Mouse (Mus musculus) layer of hippocampus, adult 9-11 months (tissue): ENCODE measurements around the gene Med13l.

Experiments used
- DNase-seq: peaks from one replicate; pipeline ENCODE4 v3.0.0; 2022

Med13l gene

GRCm38 (mm10) chr5:118558841-118559240 is 1.6 kb upstream of the Med13l start:
- no peak for DNase-seq

GRCm38 (mm10) chr5:118559584-118560384 is 695 bp upstream of the Med13l start:
- peak; percentile 82 for DNase-seq

GRCm38 (mm10) chr5:118561086-118561987 is 858 bp downstream of the Med13l start:
- no peak for DNase-seq

GRCm38 (mm10) chr5:118562206-118562605 is 1.7 kb downstream of the Med13l start:
- DNase-seq, result no peak

GRCm38 (mm10) chr5:118563590-118563989 is 3.1 kb downstream of the Med13l start:
- DNase-seq, result peak; percentile 34

- no peak for DNase-seq
Measured at GRCm38 (mm10) chr5:118567395-118567794, 6.9 kb downstream of the Med13l start.

- DNase-seq, result no peak
Measured at GRCm38 (mm10) chr5:118569017-118569416, 8.5 kb downstream of the Med13l start.

GRCm38 (mm10) chr5:118569606-118570580 is 9.4 kb downstream of the Med13l start:
- DNase-seq, result no peak

GRCm38 (mm10) chr5:118571504-118571903 is 11.0 kb downstream of the Med13l start:
- no peak for DNase-seq

- DNase-seq, result no peak
Measured at GRCm38 (mm10) chr5:118574236-118574635, 13.8 kb downstream of the Med13l start.

GRCm38 (mm10) chr5:118574997-118575396 is 14.5 kb downstream of the Med13l start:
- no peak for DNase-seq

- DNase-seq, result no peak
Measured at GRCm38 (mm10) chr5:118575909-118576308, 15.4 kb downstream of the Med13l start.

GRCm38 (mm10) chr5:118576731-118577130 is 16.3 kb downstream of the Med13l start:
- DNase-seq, result no peak

- no peak for DNase-seq
Measured at GRCm38 (mm10) chr5:118585355-118585754, 24.9 kb downstream of the Med13l start.

GRCm38 (mm10) chr5:118586560-118586959 is 26.1 kb downstream of the Med13l start:
- no peak for DNase-seq

- no peak for DNase-seq
Measured at GRCm38 (mm10) chr5:118588381-118588925, 28.0 kb downstream of the Med13l start.

- DNase-seq, result no peak
Measured at GRCm38 (mm10) chr5:118589186-118589892, 28.9 kb downstream of the Med13l start.

- DNase-seq, result no peak
Measured at GRCm38 (mm10) chr5:118590868-118591267, 30.4 kb downstream of the Med13l start.

- DNase-seq, result no peak
Measured at GRCm38 (mm10) chr5:118591826-118592499, 31.5 kb downstream of the Med13l start.

- peak; percentile 52 for DNase-seq
Measured at GRCm38 (mm10) chr5:118594470-118595236, 34.2 kb downstream of the Med13l start.
